Mouse (Mus musculus) mouse trophoblast stem cell (cell line): ENCODE results near the gene Kcnh6.
"Not testable (repeated sequence)": the region's sequence is repeated elsewhere in the genome, so short reads cannot be mapped to it uniquely, and the experiment has no call there.

Source experiments
- in situ Hi-C, 2 experiments: fragments of 300-500 bp; cut with MseI, MboI; formaldehyde crosslinking; loops; 2 replicates in 1 of 2; 3 replicates in 1 of 2; pipeline ENCODE4 v1.15.1; 2025

The Kcnh6 gene

DNA sequence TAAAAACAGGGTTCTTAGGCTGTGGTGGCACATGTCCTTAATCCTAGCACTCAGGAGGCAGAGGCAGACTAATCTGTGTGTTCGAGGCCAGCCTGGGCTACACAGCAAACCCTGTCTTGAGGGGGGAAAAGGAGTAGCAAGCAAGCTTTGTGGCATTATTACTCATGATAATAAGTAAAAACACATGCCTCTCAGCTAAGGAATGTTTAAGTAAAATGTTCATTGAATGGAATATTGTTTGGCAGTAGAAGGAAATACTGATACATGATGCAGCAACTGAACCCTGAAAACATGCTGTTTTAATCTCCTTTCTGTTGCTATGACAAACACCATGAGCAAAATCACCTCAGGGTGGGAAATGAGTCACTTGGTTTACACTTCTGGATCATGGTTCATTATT lies 53.4 kb downstream of the Kcnh6 start:
- in situ Hi-C loops, result no loop called here

DNA sequence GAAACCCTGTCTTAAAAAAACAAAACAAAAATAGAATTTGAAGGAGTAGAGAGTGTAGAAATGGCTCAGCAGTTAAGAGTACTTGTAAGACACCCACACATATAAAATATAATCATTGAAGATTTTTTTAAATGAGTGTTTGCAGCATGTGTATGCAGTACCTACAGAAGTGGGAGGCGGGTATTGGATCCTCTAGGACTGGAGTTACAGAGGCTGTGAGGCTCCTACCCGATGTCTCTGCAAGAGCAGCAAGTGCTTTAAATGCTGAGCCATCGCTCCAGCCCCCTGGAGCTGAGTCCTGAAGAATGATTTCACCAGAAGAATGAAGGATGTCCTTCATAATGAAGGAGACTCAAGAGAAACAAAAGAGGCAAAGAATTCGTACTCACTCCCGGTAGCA lies 55.8 kb downstream of the Kcnh6 start:
- in situ Hi-C loops, result no loop called here

DNA sequence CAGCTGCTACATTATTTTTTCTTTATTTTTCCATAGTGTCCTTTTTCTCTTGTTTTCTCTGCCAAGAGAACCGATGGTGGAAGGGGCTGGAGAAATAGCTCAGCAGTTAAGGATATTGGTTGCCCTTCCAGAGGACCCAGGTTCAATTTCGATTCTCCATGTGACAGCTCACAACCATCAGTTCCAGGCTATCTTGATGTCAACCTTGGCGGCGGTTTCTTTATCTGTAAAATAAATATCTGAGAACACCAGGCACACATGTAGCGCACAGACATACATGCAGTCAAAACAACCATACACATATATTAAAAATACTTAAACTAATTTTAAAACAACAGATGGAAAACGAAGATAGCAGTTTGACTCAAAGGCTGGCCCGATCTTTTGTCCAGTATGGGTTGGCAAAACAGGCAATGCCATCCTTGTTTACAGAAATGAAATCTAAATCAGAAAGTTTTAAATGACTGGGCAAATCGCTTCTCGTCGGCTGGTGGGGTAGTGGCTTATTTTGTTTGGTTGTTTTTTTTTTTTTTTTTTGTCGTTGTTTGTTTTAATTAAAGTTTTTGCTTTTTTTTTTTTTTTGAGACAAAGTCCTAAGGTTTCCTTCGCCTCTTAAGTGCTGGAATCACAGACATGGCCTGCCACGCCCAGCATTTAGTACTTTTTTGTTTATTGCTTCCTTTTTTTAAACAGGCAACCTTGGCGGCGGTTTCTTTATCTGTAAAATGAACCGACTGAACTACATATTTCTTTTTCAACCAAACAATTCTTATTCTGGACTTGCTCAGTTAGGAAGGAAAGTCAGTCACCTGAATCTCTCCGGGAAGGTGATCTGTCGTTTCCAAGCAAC lies 57.4 kb downstream of the Kcnh6 start:
- in situ Hi-C loops, result no loop called here

DNA sequence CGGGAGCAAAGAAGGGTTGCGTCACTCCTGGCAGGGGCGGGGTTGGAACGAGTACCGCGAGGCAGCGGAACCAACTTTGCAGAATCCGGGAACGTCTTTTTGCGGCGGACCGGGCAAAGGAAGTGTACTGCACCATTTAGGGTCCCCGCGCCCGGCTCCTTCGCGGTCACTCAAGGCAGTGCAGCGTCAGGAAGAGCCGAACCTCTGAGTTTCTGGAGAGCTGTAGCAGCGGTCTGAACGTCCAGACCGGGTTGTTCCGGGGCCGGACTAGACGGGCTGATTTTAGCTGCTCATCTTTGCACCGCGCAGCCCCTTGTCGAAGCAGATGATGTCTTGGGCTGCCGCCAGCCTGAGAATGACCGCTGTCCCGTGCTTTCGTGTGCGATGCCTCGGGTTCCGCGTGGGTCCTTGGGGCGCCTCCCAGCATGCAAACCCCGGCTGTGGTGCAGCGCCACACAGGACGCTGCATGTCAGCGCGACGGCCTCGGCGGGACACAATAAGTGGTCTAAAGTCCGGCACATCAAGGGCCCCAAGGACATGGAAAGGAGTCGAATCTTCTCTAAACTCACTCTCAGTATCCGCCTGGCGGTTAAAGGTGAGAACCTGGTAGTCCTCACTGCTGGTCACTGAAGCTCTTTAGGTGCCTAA lies 58.1 kb downstream of the Kcnh6 start, which contains the start of gene Taco1:
Gene Taco1, plus strand, starts transcription at position 139 of the 649 bp plus-strand sequence.
- in situ Hi-C loops, result no loop called here

DNA sequence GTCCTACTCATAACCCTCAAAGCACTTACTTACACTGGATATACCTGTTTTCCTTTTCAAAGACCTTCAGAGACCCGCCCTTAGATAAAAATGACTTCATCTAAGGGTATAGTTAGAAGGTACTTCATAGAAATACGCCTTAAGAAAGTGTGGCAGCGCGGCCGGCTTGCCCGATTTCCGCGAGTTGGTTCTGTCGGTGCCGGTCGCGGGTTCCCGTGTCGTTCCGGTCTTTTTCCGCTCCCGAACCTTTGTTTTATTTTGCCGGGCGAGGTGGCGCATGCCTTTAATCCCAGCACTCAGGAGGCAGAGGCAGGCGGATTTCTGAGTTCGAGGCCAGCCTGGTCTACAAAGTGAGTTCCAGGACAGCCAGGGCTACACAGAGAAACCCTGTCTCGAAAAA lies 58.7 kb downstream of the Kcnh6 start:
- in situ Hi-C loops, result not testable (repeated sequence)

DNA sequence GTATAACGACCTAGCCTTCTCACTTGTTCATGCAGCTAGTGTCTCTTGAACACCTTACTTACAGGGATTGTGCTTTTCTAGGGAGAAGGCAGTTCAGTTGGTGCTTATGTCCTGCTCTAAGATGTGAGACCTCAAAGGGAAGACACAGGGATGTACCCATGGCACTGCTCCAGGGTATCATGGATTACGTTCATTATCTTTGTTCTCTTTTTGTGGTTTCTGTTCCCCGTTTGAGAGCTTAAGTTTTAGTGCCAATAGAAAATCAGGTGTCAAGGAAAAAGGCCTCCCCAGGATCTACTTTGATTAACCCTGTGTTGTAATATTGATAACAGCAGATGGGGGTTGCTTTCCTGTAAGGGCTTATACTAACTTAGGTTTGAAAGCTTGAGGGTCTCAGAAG lies 65.8 kb downstream of the Kcnh6 start:
- in situ Hi-C loops, result no loop called here

DNA sequence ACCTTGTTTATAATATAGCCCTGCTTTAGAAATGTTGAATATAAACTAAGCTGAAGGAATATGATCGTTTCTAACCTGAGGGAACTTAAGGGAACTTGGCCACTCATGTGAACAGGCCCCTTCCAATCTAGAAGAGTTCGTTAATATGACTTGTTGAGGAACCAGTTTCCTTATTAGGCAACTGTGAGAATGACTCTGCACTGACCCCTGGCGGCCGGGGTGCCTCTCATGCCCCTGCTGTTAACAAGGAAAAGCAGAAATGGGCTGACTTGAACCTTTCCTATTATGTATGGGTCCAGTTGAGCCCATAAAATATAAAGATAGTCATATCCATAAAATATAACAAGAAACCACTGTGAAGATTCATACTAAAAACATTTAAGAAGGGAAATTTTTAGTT lies 68.4 kb downstream of the Kcnh6 start:
- in situ Hi-C loops, result no loop called here
